Mouse (Mus musculus) bone marrow macrophage, adult 2 months (primary cell): ENCODE results near the gene Gan. TPM values are rescaled to one million over a fixed set of nuclear protein-coding genes. Genes with fewer than 3 reads are reported as not detected.

ENCODE experiments used
- H3K27ac ChIP-seq: 2 replicates; pipeline ENCODE4 v1.5.1; 2012; ENCODE audit warnings: low read depth, low read length; ENCODE audit not compliant: insufficient read depth
- H3K4me1 ChIP-seq: 2 replicates; pipeline ENCODE4 v1.6.1; 2012; ENCODE audit warnings: low read length; ENCODE audit not compliant: control insufficient read depth, insufficient read depth
- H3K4me3 ChIP-seq: 2 replicates; pipeline ENCODE4 v1.5.1; 2012; ENCODE audit warnings: mild to moderate bottlenecking, low read length, moderate library complexity; ENCODE audit not compliant: insufficient read depth
- CTCF ChIP-seq: IDR thresholded peaks from 2 replicates; pipeline ENCODE4 v1.5.1; 2012; ENCODE audit warnings: low read depth, mild to moderate bottlenecking, low read length, moderate library complexity
- POLR2A ChIP-seq: IDR thresholded peaks from 2 replicates; pipeline ENCODE4 v1.6.1; 2012; ENCODE audit warnings: mild to moderate bottlenecking, low read depth, low read length, borderline replicate concordance
- polyA plus RNA-seq: library from polyadenylated mRNA; stranded (reverse); fragments of >200 nt; gene quantifications from 2 replicates; pipeline ENCODE4 v1.2.4, GENCODE M21; 2012; ENCODE audit not compliant: missing spikeins, insufficient read depth, insufficient read length

Gan gene
- polyA plus RNA-seq, 1 experiment: 7.0 TPM

- H3K4me3 ChIP-seq: no peak overlapping the region
- TF ChIP-seq CTCF: no peak
- TF ChIP-seq POLR2A: no peak
- peaks cover 12% of the 10 kb centered on the region for H3K4me1 ChIP-seq
- H3K27ac ChIP-seq: no peak overlapping the region
Observed at GRCm38 (mm10) chr8:117242286-117242685, 84.4 kb downstream of the Gan start.

GRCm38 (mm10) chr8:117244601-117245000, 86.7 kb downstream of the Gan start:
- Histone ChIP-seq H3K27ac (no peak overlapping the region), H3K4me1 (peaks cover 19% of the 10 kb centered on the region)

GRCm38 (mm10) chr8:117248341-117248740, 90.4 kb downstream of the Gan start:
- H3K4me1 ChIP-seq: peaks cover 22% of the 10 kb centered on the region
- no peak overlapping the region for H3K4me3 ChIP-seq
- H3K27ac ChIP-seq: no peak overlapping the region
- TF ChIP-seq CTCF (no peak), POLR2A (no peak)

More at GRCm38 (mm10) chr8:117244601-117245000, 86.7 kb downstream of the Gan start:
- TF ChIP-seq CTCF: no peak
- TF ChIP-seq POLR2A: no peak
- H3K4me3 ChIP-seq: no peak overlapping the region

- Histone ChIP-seq H3K4me3 (no peak overlapping the region), H3K27ac (no peak overlapping the region), H3K4me1 (peaks cover 26% of the 10 kb centered on the region)
- TF ChIP-seq POLR2A (no peak), CTCF (no peak)
Observed at GRCm38 (mm10) chr8:117251086-117251681, 93.2 kb downstream of the Gan start.

GRCm38 (mm10) chr8:117252650-117253049, 94.7 kb downstream of the Gan start:
- Histone ChIP-seq H3K4me1 (peaks cover 26% of the 10 kb centered on the region), H3K4me3 (no peak overlapping the region), H3K27ac (peak overlapping the region; percentile 83)
- no peak for TF ChIP-seq CTCF
- no peak for TF ChIP-seq POLR2A

- peak overlapping the region; percentile 50; the same call in 1 of the 2 replicates for H3K27ac ChIP-seq
- peaks cover 21% of the 10 kb centered on the region for H3K4me1 ChIP-seq
- TF ChIP-seq POLR2A (no peak), CTCF (peak; percentile 2; the same call in 1 of the 2 replicates)
- no peak overlapping the region for H3K4me3 ChIP-seq
Observed at GRCm38 (mm10) chr8:117253390-117254269, 95.7 kb downstream of the Gan start.

- H3K4me1 ChIP-seq: peaks cover 26% of the 10 kb centered on the region
- H3K4me3 ChIP-seq: no peak overlapping the region
- H3K27ac ChIP-seq: no peak overlapping the region
- TF ChIP-seq CTCF (no peak), POLR2A (no peak)
Observed at GRCm38 (mm10) chr8:117254496-117254895, 96.6 kb downstream of the Gan start.

- Histone ChIP-seq H3K27ac (peak overlapping the region; percentile 86), H3K4me1 (peaks cover 43% of the 10 kb centered on the region), H3K4me3 (peak overlapping the region; percentile 99)
- no peak for TF ChIP-seq CTCF
- TF ChIP-seq POLR2A: no peak
Observed at GRCm38 (mm10) chr8:117256292-117256938, 98.5 kb downstream of the Gan start.

GRCm38 (mm10) chr8:117257029-117257820, 99.3 kb downstream of the Gan start, which contains the start of gene Cmip:
Gene Cmip (plus strand): TSS chr8:117257064.
- TF ChIP-seq CTCF (no peak), POLR2A (no peak)
- H3K27ac ChIP-seq: peak within 1 kb of the TSS; percentile 86
- peaks cover 46% of the 10 kb centered on the region for H3K4me1 ChIP-seq
- H3K4me3 ChIP-seq: peak within 1 kb of the TSS; percentile 99
